ENCODE assay signal across 7 mouse cellular contexts in the genomic region with DNA sequence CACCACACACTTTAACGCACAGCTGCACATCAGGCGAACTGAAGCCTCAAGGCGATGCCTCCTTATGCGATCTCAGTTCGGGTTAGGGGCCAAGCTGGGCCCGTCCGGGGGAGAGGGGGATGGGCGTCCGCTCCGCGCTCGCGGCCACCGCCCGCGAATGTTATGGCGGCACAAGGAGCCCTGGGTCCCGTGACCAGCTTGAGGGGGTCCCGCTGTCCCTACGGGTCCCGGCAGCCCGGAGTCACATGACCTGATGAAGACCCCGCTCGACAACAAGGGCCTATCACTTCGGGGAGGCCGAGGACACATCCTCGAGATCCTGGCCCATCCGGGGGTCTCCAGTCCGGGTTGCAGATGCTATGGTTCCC. TPM values are rescaled to one million over a fixed set of nuclear protein-coding genes. Genes with fewer than 3 reads are reported as not detected.
DNase-seq lines count a peak whose midpoint lies in the region; ATAC-seq and TF ChIP-seq lines count a peak whose summit lies in the region.

No protein-coding gene starts in this region.

- no peaks in the 10 kb centered on the region; the same call in 1 of the 2 replicates for H3K4me1 ChIP-seq in lung, embryonic 14.5 days (ENCODE audit: insufficient read depth)
- H3K4me1 ChIP-seq in forebrain, embryonic 13.5 days: peaks cover 17% of the 10 kb centered on the region
- H3K4me1 ChIP-seq in midbrain, embryonic 10.5 days: peaks cover 16% of the 10 kb centered on the region

- WGBS in lung, embryonic 14.5 days: under 1% methylated on average over 29 of the region's 29 CpGs
- WGBS in forebrain, embryonic 13.5 days: under 1% methylated on average over 29 of the region's 29 CpGs
- WGBS in midbrain, embryonic 10.5 days: 0% methylated on average over 29 of the region's 29 CpGs

- H3K9me3 ChIP-seq in lung, embryonic 14.5 days (ENCODE audit: low read depth, low read length): no peaks in the 10 kb centered on the region
- H3K9me3 ChIP-seq in forebrain, embryonic 13.5 days (replicated peaks): no peaks in the 10 kb centered on the region
- no peaks in the 10 kb centered on the region for H3K9me3 ChIP-seq in midbrain, embryonic 10.5 days (replicated peaks)

- TF ChIP-seq CTCF in lung, embryonic 14.5 days (IDR thresholded peaks at IDR 0.05; ENCODE audit: low read depth): no peak

- peak overlapping the region; percentile 77 for H3K9ac ChIP-seq in lung, embryonic 14.5 days
- H3K9ac ChIP-seq in forebrain, embryonic 13.5 days: peak overlapping the region; percentile 71

- H3K36me3 ChIP-seq in lung, embryonic 14.5 days (ENCODE audit: insufficient read depth): peaks cover 34% of the 10 kb centered on the region
- H3K36me3 ChIP-seq in forebrain, embryonic 13.5 days (ENCODE audit: poor library complexity, severe bottlenecking): peaks cover 33% of the 10 kb centered on the region
- peaks cover 41% of the 10 kb centered on the region for H3K36me3 ChIP-seq in midbrain, embryonic 10.5 days

- ATAC-seq in lung, embryonic 14.5 days (ENCODE audit: insufficient read depth): peak; percentile 76
- peak; percentile 81 for ATAC-seq in forebrain, embryonic 13.5 days

- H3K4me2 ChIP-seq in lung, embryonic 14.5 days: peak overlapping the region; percentile 78
- peak overlapping the region; percentile 81 for H3K4me2 ChIP-seq in forebrain, embryonic 13.5 days

- peak overlapping the region; percentile 54; the same call in 1 of the 2 replicates for H3K27ac ChIP-seq in lung, embryonic 14.5 days (ENCODE audit: low read depth)
- 0 out of 2 replicates have a peak overlapping the region, but pooled peaks have one; percentile 8 for H3K27ac ChIP-seq in forebrain, embryonic 13.5 days
- H3K27ac ChIP-seq in midbrain, embryonic 10.5 days (replicated peaks): peak overlapping the region; percentile 87

- H3K27me3 ChIP-seq in lung, embryonic 14.5 days (ENCODE audit: insufficient read depth, low read length): no peaks in the 10 kb centered on the region
- no peaks in the 10 kb centered on the region for H3K27me3 ChIP-seq in forebrain, embryonic 13.5 days
- no peaks in the 10 kb centered on the region for H3K27me3 ChIP-seq in midbrain, embryonic 10.5 days (ENCODE audit: low read depth, poor library complexity, severe bottlenecking)

- peak; percentile 52 for DNase-seq in lung, embryonic 14.5 days
- no peak for DNase-seq in lung, postnatal 36 days
- DNase-seq in adrenal gland, postnatal 4 days (ENCODE audit: low spot score in 2 of 2): peak; percentile 7 to 12
- peak; percentile 64 to 73 for DNase-seq in kidney, postnatal 4 days
- DNase-seq in midbrain, embryonic 10.5 days (ENCODE audit: low spot score): no peak
- no peak for DNase-seq in spleen, postnatal 10 days (ENCODE audit: low spot score in 2 of 2)

- peak overlapping the region; percentile 80 for H3K4me3 ChIP-seq in lung, embryonic 14.5 days (ENCODE audit: low read depth, low read length)
- H3K4me3 ChIP-seq in forebrain, embryonic 13.5 days: peak overlapping the region; percentile 70
- peak overlapping the region; percentile 80 for H3K4me3 ChIP-seq in midbrain, embryonic 10.5 days

RNA-seq across cellular contexts. Expression of gene Ctsl, which starts 0.9 kb away (rescaled TPM):
- polyA plus RNA-seq in lung, embryonic 14.5 days (2014; fragmentation: Nextera tagmentation; extraction: Ambion mirVana): 130 and 141 TPM in 2 replicates
- total RNA-seq in adrenal gland, postnatal 4 days (2021): 100 to 1,000 TPM; 275 to 276 TPM
- polyA plus RNA-seq in forebrain, embryonic 13.5 days (2015; fragmentation: Nextera tagmentation; extraction: Ambion mirVana): 79.0 and 92.5 TPM in 2 replicates
- polyA plus RNA-seq in midbrain, embryonic 10.5 days (2016; fragmentation: Nextera tagmentation; extraction: Ambion mirVana): 143 and 159 TPM in 2 replicates

RNA-seq across cellular contexts. Expression of gene Aaed1, which starts 57.3 kb away (rescaled TPM):
- polyA plus RNA-seq in lung, embryonic 14.5 days (2014; fragmentation: Nextera tagmentation; extraction: Ambion mirVana): 50.1 and 51.9 TPM in 2 replicates
- total RNA-seq in adrenal gland, postnatal 4 days (2021): 10 to 100 TPM; 42.7 to 43.8 TPM
- 10.1 and 12.3 TPM in 2 replicates for polyA plus RNA-seq in forebrain, embryonic 13.5 days (2015; fragmentation: Nextera tagmentation; extraction: Ambion mirVana)
- polyA plus RNA-seq in midbrain, embryonic 10.5 days (2016; fragmentation: Nextera tagmentation; extraction: Ambion mirVana): 22.9 and 25.3 TPM in 2 replicates

Comparison
In these comparisons a context has a peak if more than half of its experiments do, and no peak if none do; other contexts are left out.
1. DNase-seq: peak in lung, embryonic 14.5 days (single experiment), adrenal gland, postnatal 4 days (2 of 2) and kidney, postnatal 4 days (2 of 2); none in lung, postnatal 36 days (single experiment), midbrain, embryonic 10.5 days (single experiment) and spleen, postnatal 10 days (0 of 2).
2. H3K27ac ChIP-seq: peak in every context shown above with its lines; median percentile 87 in midbrain, embryonic 10.5 days; 54 in lung, embryonic 14.5 days; 8 in forebrain, embryonic 13.5 days.
3. Peak in every context shown above with its lines, with median percentiles within 50 percentile points of each other: H3K4me3 ChIP-seq.